Mouse (Mus musculus): ENCODE measurements at regions not wholly inside any gene's neighbourhood (a gene's known extent, or its start where the extent isn't known, plus 50 kb on each side); places are given as distances from the start of the nearest gene placed in this dataset.

- no peak for DNase-seq (ENCODE audit: low spot score in 2 of 2)
- intact Hi-C loops (cut with DNase I) = no loop called here
Observed at GRCm38 (mm10) chr4:7687231-7687630, 551.6 kb downstream of the Car8 start.

- intact Hi-C loops (cut with DNase I) = no loop called here
- DNase-seq (ENCODE audit: low spot score in 2 of 2) = peak in 1 of 2 experiments; percentile 19
Observed at GRCm38 (mm10) chr4:7670795-7671105, 568.1 kb downstream of the Car8 start.

- DNase-seq (ENCODE audit: low spot score in 2 of 2) = peak in 1 of 2 experiments; percentile 19
- intact Hi-C loops (cut with DNase I) = no loop called here
Observed at GRCm38 (mm10) chr4:7669992-7670794, 568.6 kb downstream of the Car8 start.

GRCm38 (mm10) chr4:7666935-7667594 lies 571.8 kb downstream of the Car8 start:
- intact Hi-C loops (cut with DNase I) = no loop called here

GRCm38 (mm10) chr4:7642878-7643590 lies 595.8 kb downstream of the Car8 start:
- peak; percentile 21 to 42 for DNase-seq (ENCODE audit: low spot score in 2 of 2)
- intact Hi-C loops (cut with DNase I) = no loop called here

More at GRCm38 (mm10) chr4:7666935-7667594, 571.8 kb downstream of the Car8 start:
- DNase-seq (ENCODE audit: low spot score in 2 of 2) = no peak

GRCm38 (mm10) chr4:7597671-7598390 lies 641.0 kb downstream of the Car8 start:
- intact Hi-C loops (cut with DNase I) = loop anchor here (5.0 to 10.0 kb wide), 3 partner anchors 171 to 803 kb away; no protein-coding TSS in a partner anchor
- DNase-seq (ENCODE audit: low spot score in 2 of 2) = no peak

GRCm38 (mm10) chr4:7596116-7596515 lies 642.7 kb downstream of the Car8 start:
- intact Hi-C loops (cut with DNase I) = loop anchor here (5.0 to 10.0 kb wide), 3 partner anchors 169 to 801 kb away; no protein-coding TSS in a partner anchor
- DNase-seq (ENCODE audit: low spot score in 2 of 2) = peak; percentile 47 to 90

GRCm38 (mm10) chr4:7583851-7584250 lies 655.0 kb downstream of the Car8 start:
- DNase-seq (ENCODE audit: low spot score in 2 of 2) = no peak
- intact Hi-C loops (cut with DNase I) = no loop called here

GRCm38 (mm10) chr4:7581931-7582330 lies 656.9 kb downstream of the Car8 start:
- intact Hi-C loops (cut with DNase I) = no loop called here
- DNase-seq (ENCODE audit: low spot score in 2 of 2) = no peak

- intact Hi-C loops (cut with DNase I) = no loop called here
- peak in 1 of 2 experiments; percentile 11 for DNase-seq (ENCODE audit: low spot score in 2 of 2)
Observed at GRCm38 (mm10) chr4:7581220-7581916, 657.5 kb downstream of the Car8 start.

- DNase-seq (ENCODE audit: low spot score in 2 of 2) = peak; percentile 55 to 77
- intact Hi-C loops (cut with DNase I) = no loop called here
Observed at GRCm38 (mm10) chr4:7580554-7581219, 658.2 kb downstream of the Car8 start.

- no peak for DNase-seq (ENCODE audit: low spot score in 2 of 2)
- intact Hi-C loops (cut with DNase I) = no loop called here
Observed at GRCm38 (mm10) chr4:7574011-7574410, 664.8 kb downstream of the Car8 start.

GRCm38 (mm10) chr4:7567687-7568393 lies 671.0 kb downstream of the Car8 start:
- intact Hi-C loops (cut with DNase I) = no loop called here
- DNase-seq (ENCODE audit: low spot score in 2 of 2) = peak in 1 of 2 experiments; percentile 34

- no peak for DNase-seq (ENCODE audit: low spot score in 2 of 2)
- intact Hi-C loops (cut with DNase I) = no loop called here
Observed at GRCm38 (mm10) chr4:7559867-7560832, 678.7 kb downstream of the Car8 start.

- intact Hi-C loops (cut with DNase I) = no loop called here
- DNase-seq (ENCODE audit: low spot score in 2 of 2) = no peak
Observed at GRCm38 (mm10) chr4:7558721-7559120, 680.1 kb downstream of the Car8 start.

GRCm38 (mm10) chr4:7534301-7534700 lies 704.5 kb downstream of the Car8 start:
- no peak for DNase-seq (ENCODE audit: low spot score in 2 of 2)
- intact Hi-C loops (cut with DNase I) = no loop called here

GRCm38 (mm10) chr4:7527718-7528117 lies 711.1 kb downstream of the Car8 start:
- DNase-seq (ENCODE audit: low spot score in 2 of 2) = no peak
- intact Hi-C loops (cut with DNase I) = no loop called here
